Mouse (Mus musculus) neural tube, embryonic 11.5 days (tissue): Measurements from ENCODE around the gene Nxpe4. TPM values are rescaled to one million over a fixed set of nuclear protein-coding genes. Genes with fewer than 3 reads are reported as not detected.
A peak's percentile ranks its signal among the peaks of the same experiment; 100 is the strongest.

ENCODE experiments used
- ATAC-seq: fragments of 200-750 bp; cut with Nextera tagmentation; 2 replicates; pipeline ENCODE4 v1.8.0; 2017; ENCODE audit warnings: moderate number of reproducible peaks, mild to moderate bottlenecking, moderate TSS enrichment, moderate library complexity; ENCODE audit not compliant: insufficient read depth, low FRiP score, low TSS enrichment
- DNase-seq: peaks from one replicate; pipeline ENCODE4 v3.0.0-alpha.2; 2015; ENCODE audit warnings: low spot score
- H3K27ac ChIP-seq: fragments of 300-500 bp; sonication (generic); 2 replicates; pipeline ENCODE4 v1.5.1; 2014; ENCODE audit warnings: low read depth, mild to moderate bottlenecking, low read length
- H3K27me3 ChIP-seq: fragments of 300-500 bp; sonication (generic); 2 replicates; pipeline ENCODE4 v1.6.1; 2014; ENCODE audit warnings: mild to moderate bottlenecking, low read length, mixed read lengths; ENCODE audit not compliant: control insufficient read depth, insufficient read depth
- H3K36me3 ChIP-seq: fragments of 300-500 bp; sonication (generic); 2 replicates; pipeline ENCODE4 v1.6.1; 2014; ENCODE audit warnings: mild to moderate bottlenecking, low read length, moderate library complexity, mixed read lengths; ENCODE audit not compliant: control insufficient read depth, insufficient read depth
- H3K4me1 ChIP-seq: fragments of 300-500 bp; sonication (generic); 2 replicates; pipeline ENCODE4 v1.6.1; 2014; ENCODE audit warnings: low read length, mixed read lengths; ENCODE audit not compliant: control insufficient read depth, insufficient read depth
- H3K4me2 ChIP-seq: fragments of 300-500 bp; sonication (generic); 2 replicates; pipeline ENCODE4 v1.6.1; 2014; ENCODE audit warnings: low read depth, mild to moderate bottlenecking, moderate library complexity
- H3K4me3 ChIP-seq: fragments of 300-500 bp; sonication (generic); 2 replicates; pipeline ENCODE4 v1.5.1; 2014; ENCODE audit warnings: low read depth, low read length
- H3K9ac ChIP-seq: fragments of 300-500 bp; sonication (generic); 2 replicates; pipeline ENCODE4 v1.6.1; 2014; ENCODE audit warnings: mild to moderate bottlenecking, low read length
- H3K9me3 ChIP-seq: fragments of 300-500 bp; sonication (generic); 2 replicates; pipeline ENCODE4 v1.6.1; 2016; ENCODE audit warnings: low read length; ENCODE audit not compliant: control insufficient read depth
- WGBS: fragments of 180-500 bp; shearing (Covaris S2); extraction: QIAGEN DNeasy Blood & Tissue Kit; methylation state at CpG from one replicate; pipeline ENCODE4 v1.1.7; 2014; 5-methylcytosine and 5-hydroxymethylcytosine counted together
- polyA plus RNA-seq: library from polyadenylated mRNA; unstranded; fragments of >200 nt; fragmentation: Nextera tagmentation; extraction: Ambion mirVana; gene quantifications from 2 replicates; pipeline ENCODE4 v1.2.1, GENCODE M21; 2014

Nxpe4 gene
- polyA plus RNA-seq, 1 experiment from 2014 or later, result 6.0 TPM

- 62% methylated on average over 4 of the region's 4 CpGs for WGBS
- Histone ChIP-seq H3K4me2 (no peak overlapping the region), H3K4me3 (no peak overlapping the region), H3K36me3 (no peaks in the 10 kb centered on the region), H3K4me1 (no peaks in the 10 kb centered on the region), H3K27ac (no peak overlapping the region), H3K9ac (no peak overlapping the region), H3K9me3 (no peaks in the 10 kb centered on the region), H3K27me3 (no peaks in the 10 kb centered on the region)
- no peak for ATAC-seq
- DNase-seq, result peak; percentile 22
Observed at GRCm38 (mm10) chr9:48354122-48354521, 192.3 kb downstream of the Nxpe4 start.

GRCm38 (mm10) chr9:48354793-48355192, 193.0 kb downstream of the Nxpe4 start:
- peak; percentile 72 for DNase-seq
- Histone ChIP-seq H3K9ac (no peak overlapping the region), H3K27ac (no peak overlapping the region), H3K27me3 (no peaks in the 10 kb centered on the region), H3K4me1 (no peaks in the 10 kb centered on the region), H3K9me3 (no peaks in the 10 kb centered on the region), H3K4me2 (no peak overlapping the region), H3K4me3 (no peak overlapping the region), H3K36me3 (no peaks in the 10 kb centered on the region)
- ATAC-seq, result no peak
- 57% methylated on average over 3 of the region's 3 CpGs for WGBS

- DNase-seq (no peak), ATAC-seq (no peak)
- no peak overlapping the region for H3K9ac ChIP-seq
- H3K9me3 ChIP-seq, result no peaks in the 10 kb centered on the region
- H3K27ac ChIP-seq, result no peak overlapping the region
- no peaks in the 10 kb centered on the region for H3K36me3 ChIP-seq
- no peak overlapping the region for H3K4me3 ChIP-seq
- no peaks in the 10 kb centered on the region for H3K27me3 ChIP-seq
- no peak overlapping the region for H3K4me2 ChIP-seq
- no peaks in the 10 kb centered on the region for H3K4me1 ChIP-seq
- WGBS, result 91% methylated on average over 3 of the region's 3 CpGs
Observed at GRCm38 (mm10) chr9:48357097-48357496, 195.3 kb downstream of the Nxpe4 start.

- Histone ChIP-seq H3K4me3 (no peak overlapping the region), H3K9ac (no peak overlapping the region), H3K4me2 (no peak overlapping the region), H3K36me3 (no peaks in the 10 kb centered on the region), H3K27me3 (no peaks in the 10 kb centered on the region), H3K4me1 (no peaks in the 10 kb centered on the region), H3K27ac (no peak overlapping the region), H3K9me3 (no peaks in the 10 kb centered on the region)
- DNase-seq, result no peak
- ATAC-seq, result no peak
- WGBS, result 75% methylated on average over 4 of the region's 4 CpGs
Observed at GRCm38 (mm10) chr9:48360826-48361225, 199.0 kb downstream of the Nxpe4 start.

- DNase-seq (no peak), ATAC-seq (no peak)
- Histone ChIP-seq H3K27me3 (no peaks in the 10 kb centered on the region), H3K4me2 (no peak overlapping the region), H3K9ac (no peak overlapping the region), H3K4me3 (no peak overlapping the region), H3K4me1 (no peaks in the 10 kb centered on the region), H3K27ac (no peak overlapping the region), H3K9me3 (no peaks in the 10 kb centered on the region), H3K36me3 (no peaks in the 10 kb centered on the region)
- 76% methylated on average over 14 of the region's 14 CpGs for WGBS
Observed at GRCm38 (mm10) chr9:48361815-48362631, 200.2 kb downstream of the Nxpe4 start.

- H3K27ac ChIP-seq, result no peak overlapping the region
- H3K36me3 ChIP-seq, result no peaks in the 10 kb centered on the region
- H3K4me1 ChIP-seq, result no peaks in the 10 kb centered on the region
- ATAC-seq (no peak), DNase-seq (no peak)
- no peak overlapping the region for H3K4me2 ChIP-seq
- no peak overlapping the region for H3K9ac ChIP-seq
- H3K4me3 ChIP-seq, result no peak overlapping the region
- no peaks in the 10 kb centered on the region for H3K27me3 ChIP-seq
- WGBS, result 87% methylated on average over 6 of the region's 6 CpGs
- H3K9me3 ChIP-seq, result no peaks in the 10 kb centered on the region
Observed at GRCm38 (mm10) chr9:48362743-48363142, 200.9 kb downstream of the Nxpe4 start.

GRCm38 (mm10) chr9:48373232-48373878, 211.5 kb downstream of the Nxpe4 start:
- WGBS, result 76% methylated on average over 4 of the region's 4 CpGs
- no peak for DNase-seq
- H3K4me2 ChIP-seq, result no peak overlapping the region
- no peaks in the 10 kb centered on the region for H3K36me3 ChIP-seq
- no peak overlapping the region for H3K9ac ChIP-seq
- no peak overlapping the region for H3K27ac ChIP-seq
- no peak overlapping the region for H3K4me3 ChIP-seq
- no peaks in the 10 kb centered on the region for H3K9me3 ChIP-seq
- no peaks in the 10 kb centered on the region for H3K4me1 ChIP-seq
- no peak for ATAC-seq
- no peaks in the 10 kb centered on the region for H3K27me3 ChIP-seq

GRCm38 (mm10) chr9:48374357-48374756, 212.5 kb downstream of the Nxpe4 start:
- Histone ChIP-seq H3K9me3 (no peaks in the 10 kb centered on the region), H3K27me3 (no peaks in the 10 kb centered on the region), H3K4me2 (no peak overlapping the region), H3K4me3 (no peak overlapping the region), H3K4me1 (no peaks in the 10 kb centered on the region), H3K27ac (no peak overlapping the region), H3K9ac (no peak overlapping the region), H3K36me3 (no peaks in the 10 kb centered on the region)
- no peak for ATAC-seq
- 83% methylated on average over 2 of the region's 2 CpGs for WGBS
- DNase-seq, result no peak

GRCm38 (mm10) chr9:48388451-48388850, 226.6 kb downstream of the Nxpe4 start:
- 70% methylated on average over 4 of the region's 4 CpGs for WGBS
- no peak for DNase-seq
- no peak for ATAC-seq
- Histone ChIP-seq H3K4me2 (no peak overlapping the region), H3K36me3 (no peaks in the 10 kb centered on the region), H3K4me3 (no peak overlapping the region), H3K4me1 (no peaks in the 10 kb centered on the region), H3K27ac (no peak overlapping the region), H3K9ac (no peak overlapping the region), H3K9me3 (no peaks in the 10 kb centered on the region), H3K27me3 (no peaks in the 10 kb centered on the region)
